Mouse (Mus musculus) spleen, postnatal 4 days (tissue): ENCODE measurements around the gene Bud23.
A peak's percentile ranks its signal among the peaks of the same experiment; 100 is the strongest.
"Not testable (repeated sequence)": the region's sequence is repeated elsewhere in the genome, so short reads cannot be mapped to it uniquely, and the experiment has no call there.

Experiments
- DNase-seq, 2 experiments: peaks; one replicate each; pipeline ENCODE4 v3.0.0; 2022; ENCODE audit warnings: low spot score in 2 of 2

The Bud23 gene

GRCm38 (mm10) chr5:135072061-135072460, 7.3 kb upstream of the Bud23 start:
- DNase-seq, result no peak

GRCm38 (mm10) chr5:135070448-135070847, 5.7 kb upstream of the Bud23 start:
- no peak for DNase-seq

GRCm38 (mm10) chr5:135066008-135066407, 1.2 kb upstream of the Bud23 start:
- no peak for DNase-seq

- no peak for DNase-seq
Measured at GRCm38 (mm10) chr5:135064382-135064766, 385 bp downstream of the Bud23 start.

- DNase-seq, result peak; percentile 96 to 98
Measured at GRCm38 (mm10) chr5:135063629-135064381, 954 bp downstream of the Bud23 start, which contains the start of gene Dnajc30. Dnajc30 (plus strand) TSS chr5:135064202.

- no peak for DNase-seq
Measured at GRCm38 (mm10) chr5:135053356-135053755, 11.4 kb downstream of the Bud23 start.

GRCm38 (mm10) chr5:135049268-135049667, 15.5 kb downstream of the Bud23 start:
- not testable (repeated sequence) for DNase-seq

GRCm38 (mm10) chr5:135048539-135048938, 16.2 kb downstream of the Bud23 start:
- DNase-seq, result no peak

GRCm38 (mm10) chr5:135044575-135044974, 20.2 kb downstream of the Bud23 start:
- DNase-seq, result no peak

GRCm38 (mm10) chr5:135042105-135042788, 22.5 kb downstream of the Bud23 start:
- no peak for DNase-seq

GRCm38 (mm10) chr5:135040777-135041176, 24.0 kb downstream of the Bud23 start:
- no peak for DNase-seq

GRCm38 (mm10) chr5:135040059-135040458, 24.7 kb downstream of the Bud23 start:
- DNase-seq, result no peak

GRCm38 (mm10) chr5:135039541-135039940, 25.2 kb downstream of the Bud23 start:
- no peak for DNase-seq

- no peak for DNase-seq
Measured at GRCm38 (mm10) chr5:135037946-135038345, 26.8 kb downstream of the Bud23 start.

GRCm38 (mm10) chr5:135035608-135036359, 29.0 kb downstream of the Bud23 start:
- no peak for DNase-seq

GRCm38 (mm10) chr5:135034593-135034992, 30.2 kb downstream of the Bud23 start:
- DNase-seq, result no peak

GRCm38 (mm10) chr5:135032581-135032980, 32.2 kb downstream of the Bud23 start:
- no peak for DNase-seq

- no peak for DNase-seq
Measured at GRCm38 (mm10) chr5:135029007-135029854, 35.5 kb downstream of the Bud23 start.

GRCm38 (mm10) chr5:135025899-135026298, 38.9 kb downstream of the Bud23 start:
- no peak for DNase-seq

- no peak for DNase-seq
Measured at GRCm38 (mm10) chr5:135024665-135025224, 40.0 kb downstream of the Bud23 start.
